Mouse (Mus musculus) liver, postnatal 0 days (tissue): ENCODE measurements around the gene Mex3b.

Source experiments
- CTCF ChIP-seq: sonication (generic); IDR thresholded peaks from 2 replicates; pipeline ENCODE4 v1.5.1; 2016; ENCODE audit warnings: antibody characterized with exemption, low read depth
- EP300 ChIP-seq: IDR thresholded peaks from 2 replicates; pipeline ENCODE4 v1.6.1; 2016; ENCODE audit warnings: antibody characterized with exemption, low read depth, mild to moderate bottlenecking

- TF ChIP-seq CTCF (no peak), EP300 (no peak)
Measured at GRCm38 (mm10) chr7:82829516-82829915, 37.6 kb upstream of the Mex3b start.
